18 mouse cellular contexts compared by ENCODE assay signal in genomic region chr6:31948063-31948481, GRCm38 (mm10).
DNase-seq lines count a peak whose midpoint lies in the region; ATAC-seq lines count a peak whose summit lies in the region.
"Had no signal": no experiment of that assay in that cellular context is flagged by ENCODE, and none has a peak within 500 bp of the region (broad histone marks: within the 10 kb centered on the region; RNA-seq: fewer than 3 reads in every experiment).

No protein-coding gene starts in this region.

- 0 out of 2 replicates have a peak, but pooled peaks have one; percentile 31 for ATAC-seq in frontal cortex, adult (ENCODE audit: low TSS enrichment)
- ATAC-seq in midbrain, embryonic 13.5 days = peak; percentile 60; the same call in 1 of the 2 replicates
- no peak for ATAC-seq in midbrain, embryonic 15.5 days (replicated peaks)
- peak; percentile 94 for ATAC-seq in forebrain, embryonic 16.5 days
- no peak for ATAC-seq in megakaryocyte, adult 5-6 weeks (ENCODE audit: poor library complexity, severe bottlenecking)

- peaks cover 15% of the 10 kb centered on the region for H3K4me1 ChIP-seq in midbrain, embryonic 13.5 days (replicated peaks)
- H3K4me1 ChIP-seq in midbrain, embryonic 15.5 days = peaks cover 10% of the 10 kb centered on the region; the same call in 1 of the 2 replicates
- peaks cover 21% of the 10 kb centered on the region for H3K4me1 ChIP-seq in forebrain, embryonic 16.5 days (replicated peaks; ENCODE audit: control insufficient read depth, insufficient read depth, low read length)
- H3K4me1 ChIP-seq: heart, embryonic 15.5 days; liver, embryonic 13.5 days had no signal

- DNase-seq in frontal cortex, postnatal 25 days (ENCODE audit: low spot score in 2 of 2) = no peak
- no peak for DNase-seq in spleen, postnatal 4 days (ENCODE audit: low spot score in 2 of 2)
- no peak for DNase-seq in spleen, adult 18-20 months
- DNase-seq: adrenal gland, postnatal 25 days; B cell, adult 2 months; cerebellum, postnatal 36 days; gastrocnemius, adult 2 months; heart, adult 11 months; kidney, adult 8-10 months; kidney, postnatal 4 days; liver, embryonic 13.5 days had no signal

- H3K9me3 ChIP-seq in midbrain, embryonic 13.5 days = no peaks in the 10 kb centered on the region
- H3K9me3 ChIP-seq in midbrain, embryonic 15.5 days = no peaks in the 10 kb centered on the region
- no peaks in the 10 kb centered on the region for H3K9me3 ChIP-seq in forebrain, embryonic 16.5 days (ENCODE audit: control insufficient read depth, low read length)
- H3K9me3 ChIP-seq: heart, embryonic 15.5 days; hindbrain, embryonic 15.5 days; liver, embryonic 13.5 days had no signal

- no peak overlapping the region for H3K4me3 ChIP-seq in midbrain, embryonic 13.5 days (replicated peaks)
- no peak overlapping the region for H3K4me3 ChIP-seq in midbrain, embryonic 15.5 days
- no peak overlapping the region for H3K4me3 ChIP-seq in forebrain, embryonic 16.5 days (replicated peaks; ENCODE audit: low read length)
- H3K4me3 ChIP-seq: gastrocnemius, adult 2 months; heart, embryonic 15.5 days; hindbrain, embryonic 15.5 days; liver, embryonic 13.5 days had no signal

- H3K27me3 ChIP-seq in midbrain, embryonic 13.5 days = no peaks in the 10 kb centered on the region
- no peaks in the 10 kb centered on the region for H3K27me3 ChIP-seq in midbrain, embryonic 15.5 days (replicated peaks)
- H3K27me3 ChIP-seq in forebrain, embryonic 16.5 days (replicated peaks; ENCODE audit: control insufficient read depth, insufficient read depth, low read length) = no peaks in the 10 kb centered on the region
- H3K27me3 ChIP-seq: heart, embryonic 15.5 days; hindbrain, embryonic 15.5 days; liver, embryonic 13.5 days had no signal

- 5% methylated on average over 4 of the region's 4 CpGs for WGBS in midbrain, embryonic 13.5 days
- WGBS in midbrain, embryonic 15.5 days = 11% methylated on average over 4 of the region's 4 CpGs
- WGBS in forebrain, embryonic 16.5 days = 7% methylated on average over 4 of the region's 4 CpGs

- H3K27ac ChIP-seq in midbrain, embryonic 13.5 days = peak overlapping the region; percentile 55; the same call in 1 of the 2 replicates
- H3K27ac ChIP-seq in midbrain, embryonic 15.5 days = no peak overlapping the region
- H3K27ac ChIP-seq in forebrain, embryonic 16.5 days (ENCODE audit: low read length) = peak overlapping the region; percentile 83
- H3K27ac ChIP-seq: gastrocnemius, adult 2 months; heart, embryonic 15.5 days; hindbrain, embryonic 15.5 days; liver, embryonic 13.5 days had no signal

- no peaks in the 10 kb centered on the region for H3K36me3 ChIP-seq in midbrain, embryonic 13.5 days
- H3K36me3 ChIP-seq in midbrain, embryonic 15.5 days (replicated peaks) = no peaks in the 10 kb centered on the region
- no peaks in the 10 kb centered on the region for H3K36me3 ChIP-seq in forebrain, embryonic 16.5 days (ENCODE audit: control insufficient read depth, insufficient read depth)
- H3K36me3 ChIP-seq: heart, embryonic 15.5 days; hindbrain, embryonic 15.5 days; liver, embryonic 13.5 days had no signal

- H3K9ac ChIP-seq in midbrain, embryonic 13.5 days (replicated peaks) = no peak overlapping the region
- no peak overlapping the region for H3K9ac ChIP-seq in midbrain, embryonic 15.5 days
- no peak overlapping the region for H3K9ac ChIP-seq in forebrain, embryonic 16.5 days (replicated peaks; ENCODE audit: low read depth, low read length)
- H3K9ac ChIP-seq: heart, embryonic 15.5 days; hindbrain, embryonic 15.5 days; liver, embryonic 13.5 days had no signal

- H3K4me2 ChIP-seq in midbrain, embryonic 13.5 days (replicated peaks) = no peak overlapping the region
- H3K4me2 ChIP-seq in midbrain, embryonic 15.5 days = no peak overlapping the region
- H3K4me2 ChIP-seq in forebrain, embryonic 16.5 days (ENCODE audit: low read length) = no peak overlapping the region
- H3K4me2 ChIP-seq: heart, embryonic 15.5 days; hindbrain, embryonic 15.5 days; liver, embryonic 13.5 days had no signal

Comparison
In these comparisons a context has a peak if more than half of its experiments do, and no peak if none do; other contexts are left out.
1. ATAC-seq: peak in frontal cortex, adult (single experiment), midbrain, embryonic 13.5 days (single experiment) and forebrain, embryonic 16.5 days (single experiment); none in midbrain, embryonic 15.5 days (single experiment) and megakaryocyte, adult 5-6 weeks (single experiment).